Mouse (Mus musculus): ENCODE data around the gene 4930579F01Rik.
A peak's percentile ranks its signal among the peaks of the same experiment; 100 is the strongest.
"Not testable (repeated sequence)": the region's sequence is repeated elsewhere in the genome, so short reads cannot be mapped to it uniquely, and the experiment has no call there.

Gene 4930579F01Rik

GRCm38 (mm10) chr3:138144642-138145171 lies 48.9 kb downstream of the 4930579F01Rik start, which contains the start of gene Mttp:
Gene Mttp (minus strand): TSS chr3:138144968.
- DNase-seq (ENCODE audit: low spot score): peak; percentile 89

GRCm38 (mm10) chr3:138144060-138144641 lies 49.5 kb downstream of the 4930579F01Rik start:
- DNase-seq (ENCODE audit: low spot score): no peak

- DNase-seq (ENCODE audit: low spot score): peak; percentile 98
These were observed 50.1 kb downstream of the 4930579F01Rik start, which contains the start of gene Trmt10a for GRCm38 (mm10) chr3:138143315-138144059. Gene Trmt10a (plus strand): TSS chr3:138143448.

- DNase-seq (ENCODE audit: low spot score): no peak
These were observed 50.8 kb downstream of the 4930579F01Rik start for GRCm38 (mm10) chr3:138142733-138143314.

- DNase-seq (ENCODE audit: low spot score): peak; percentile 33
These were observed 51.4 kb downstream of the 4930579F01Rik start for GRCm38 (mm10) chr3:138142052-138142732.

GRCm38 (mm10) chr3:138139663-138140062 lies 54.0 kb downstream of the 4930579F01Rik start:
- DNase-seq (ENCODE audit: low spot score): no peak

GRCm38 (mm10) chr3:138138146-138138545 lies 55.5 kb downstream of the 4930579F01Rik start:
- DNase-seq (ENCODE audit: low spot score): not testable (repeated sequence)

GRCm38 (mm10) chr3:138134528-138134927 lies 59.1 kb downstream of the 4930579F01Rik start:
- no peak for DNase-seq (ENCODE audit: low spot score)

GRCm38 (mm10) chr3:138133916-138134315 lies 59.7 kb downstream of the 4930579F01Rik start:
- no peak for DNase-seq (ENCODE audit: low spot score)

- no peak for DNase-seq (ENCODE audit: low spot score)
These were observed 60.2 kb downstream of the 4930579F01Rik start for GRCm38 (mm10) chr3:138133463-138133862.

- DNase-seq (ENCODE audit: low spot score): no peak
These were observed 62.5 kb downstream of the 4930579F01Rik start for GRCm38 (mm10) chr3:138131168-138131567.

- no peak for DNase-seq (ENCODE audit: low spot score)
These were observed 62.9 kb downstream of the 4930579F01Rik start for GRCm38 (mm10) chr3:138130692-138131091.

GRCm38 (mm10) chr3:138129110-138129509 lies 64.5 kb downstream of the 4930579F01Rik start:
- DNase-seq (ENCODE audit: low spot score): no peak

GRCm38 (mm10) chr3:138123842-138124241 lies 69.8 kb downstream of the 4930579F01Rik start:
- DNase-seq (ENCODE audit: low spot score): no peak

- no peak for DNase-seq (ENCODE audit: low spot score)
These were observed 72.2 kb downstream of the 4930579F01Rik start for GRCm38 (mm10) chr3:138121461-138121860.

- DNase-seq (ENCODE audit: low spot score): no peak
These were observed 74.0 kb downstream of the 4930579F01Rik start for GRCm38 (mm10) chr3:138119444-138120105.

- no peak for DNase-seq (ENCODE audit: low spot score)
These were observed 74.8 kb downstream of the 4930579F01Rik start for GRCm38 (mm10) chr3:138118831-138119230.

- DNase-seq (ENCODE audit: low spot score): no peak
These were observed 75.2 kb downstream of the 4930579F01Rik start for GRCm38 (mm10) chr3:138118392-138118791.

GRCm38 (mm10) chr3:138116871-138117270 lies 76.8 kb downstream of the 4930579F01Rik start:
- no peak for DNase-seq (ENCODE audit: low spot score)

- no peak for DNase-seq (ENCODE audit: low spot score)
These were observed 79.5 kb downstream of the 4930579F01Rik start for GRCm38 (mm10) chr3:138114106-138114505.
